Mouse (Mus musculus) liver, postnatal 0 days (tissue): ENCODE measurements around the gene Gdpd5.

Experiments used
- CTCF ChIP-seq: sonication (generic); IDR thresholded peaks from 2 replicates; pipeline ENCODE4 v1.5.1; 2016; ENCODE audit warnings: antibody characterized with exemption, low read depth
- EP300 ChIP-seq: IDR thresholded peaks from 2 replicates; pipeline ENCODE4 v1.6.1; 2016; ENCODE audit warnings: antibody characterized with exemption, low read depth, mild to moderate bottlenecking

DNA sequence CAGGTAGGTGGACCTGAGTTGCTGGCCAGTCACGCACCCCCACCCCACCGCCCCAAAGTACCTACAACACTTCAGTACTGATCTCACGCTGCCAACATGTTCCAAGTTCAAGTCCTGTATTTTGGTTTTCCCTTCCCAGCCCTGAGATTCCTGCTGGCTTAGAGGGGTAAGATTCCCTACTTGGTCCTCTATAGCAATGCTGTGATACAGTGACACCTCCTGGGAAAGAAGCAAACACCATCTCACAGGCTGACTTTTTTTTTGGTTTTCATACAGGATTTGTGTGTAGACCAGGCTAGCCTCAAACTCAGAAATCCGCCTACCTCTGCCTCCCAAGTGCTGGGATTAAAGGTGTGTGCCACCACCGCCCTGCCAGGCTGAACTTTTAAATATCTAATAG is 96.0 kb downstream of the Gdpd5 start:
- TF ChIP-seq CTCF (0 out of 2 replicates have a peak, but pooled peaks have one; percentile 3), EP300 (no peak)
